Mouse (Mus musculus) inflammation-experienced regulatory T-cells, adult 6 months (primary cell): ENCODE data around the gene Ptges3l. TPM values are rescaled to one million over a fixed set of nuclear protein-coding genes. Genes with fewer than 3 reads are reported as not detected.
"Not testable (repeated sequence)": the region's sequence is repeated elsewhere in the genome, so short reads cannot be mapped to it uniquely, and the experiment has no call there.

Source experiments
- ATAC-seq: one replicate; pipeline ENCODE4 v1.8.0; 2017
- polyA plus RNA-seq, 3 experiments: library from polyadenylated mRNA; unstranded; fragments of 100-300 nt; shearing (Covaris generic); gene quantifications; one replicate each; pipeline ENCODE4 v1.2.1; 2017

Gene Ptges3l
- polyA plus RNA-seq, 3 experiments from 2014 or later: 1.6 to 2.2 (median 2.1) TPM

DNA sequence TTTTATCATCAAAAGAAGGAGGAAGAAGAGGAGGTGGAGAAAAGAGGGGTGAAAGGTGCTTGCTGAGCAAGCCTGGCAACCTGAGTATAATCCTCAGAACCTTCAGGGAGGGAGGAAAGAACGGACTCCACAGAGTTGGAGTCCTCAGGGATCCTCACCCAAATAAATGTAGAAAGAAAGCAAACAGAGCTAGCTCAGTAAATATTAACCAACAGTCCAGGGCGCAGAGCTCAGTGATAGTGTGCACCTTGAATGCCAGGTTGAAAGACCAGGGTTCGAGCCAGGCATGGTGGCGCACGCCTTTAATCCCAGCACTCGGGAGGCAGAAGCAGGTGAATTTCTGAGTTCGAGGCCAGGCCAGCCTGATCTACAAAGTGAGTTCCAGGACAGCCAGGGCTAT, 30.5 kb upstream of the Ptges3l start:
- ATAC-seq: no peak

GRCm38 (mm10) chr11:101454702-101455101, 29.6 kb upstream of the Ptges3l start:
- ATAC-seq: no peak

- no peak for ATAC-seq
These were observed 27.1 kb upstream of the Ptges3l start for GRCm38 (mm10) chr11:101452093-101452774.

DNA sequence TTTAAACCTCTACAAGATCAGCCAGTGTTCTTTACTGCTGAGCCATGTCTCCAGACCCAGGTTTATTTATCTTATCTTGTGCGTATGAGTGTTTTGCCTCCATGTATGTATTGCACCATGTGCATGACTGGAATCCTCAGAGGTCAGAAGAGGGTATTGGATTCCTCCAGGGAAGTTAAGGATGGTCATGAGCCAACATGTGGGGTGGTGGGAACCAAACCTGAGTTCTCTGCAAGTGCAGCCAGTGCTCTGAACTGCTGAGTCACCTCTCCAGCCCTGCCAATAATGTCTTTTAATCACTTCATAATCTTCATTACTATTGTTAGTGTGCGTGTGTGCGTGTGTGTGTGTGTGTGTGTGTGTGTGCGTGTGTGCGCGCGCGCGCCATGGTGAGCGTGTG, 26.4 kb upstream of the Ptges3l start:
- ATAC-seq: no peak

DNA sequence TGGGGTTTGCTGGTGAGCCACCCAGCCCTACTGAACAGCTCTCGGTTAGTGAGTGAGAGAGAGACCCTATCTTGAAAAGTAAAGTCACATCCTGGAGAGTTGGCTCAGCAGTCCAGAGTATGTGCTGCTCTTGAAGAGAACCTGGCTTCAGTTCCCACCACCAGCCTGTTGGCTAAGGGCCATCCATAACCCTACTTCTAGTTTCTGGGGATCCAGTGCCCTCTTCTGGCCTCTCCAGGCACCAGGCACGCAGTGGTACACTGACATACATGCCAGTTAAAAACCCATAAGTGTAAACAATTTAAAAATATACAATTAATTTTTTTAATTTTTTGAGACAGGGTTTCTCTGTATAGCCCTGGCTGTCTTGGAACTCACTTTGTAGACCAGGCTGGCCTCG, 25.3 kb upstream of the Ptges3l start:
- ATAC-seq: no peak

- ATAC-seq: not testable (repeated sequence)
These were observed 24.5 kb upstream of the Ptges3l start for GRCm38 (mm10) chr11:101449596-101449995.

GRCm38 (mm10) chr11:101448899-101449298, 23.8 kb upstream of the Ptges3l start:
- peak; percentile 12 for ATAC-seq

GRCm38 (mm10) chr11:101448274-101448746, 23.2 kb upstream of the Ptges3l start, which contains the start of gene Ifi35:
Gene Ifi35, plus strand, starts transcription at chr11:101448407.
- peak; percentile 93 for ATAC-seq

GRCm38 (mm10) chr11:101447786-101448185, 22.7 kb upstream of the Ptges3l start:
- ATAC-seq: no peak

GRCm38 (mm10) chr11:101446860-101447259, 21.7 kb upstream of the Ptges3l start:
- ATAC-seq: not testable (repeated sequence)

DNA sequence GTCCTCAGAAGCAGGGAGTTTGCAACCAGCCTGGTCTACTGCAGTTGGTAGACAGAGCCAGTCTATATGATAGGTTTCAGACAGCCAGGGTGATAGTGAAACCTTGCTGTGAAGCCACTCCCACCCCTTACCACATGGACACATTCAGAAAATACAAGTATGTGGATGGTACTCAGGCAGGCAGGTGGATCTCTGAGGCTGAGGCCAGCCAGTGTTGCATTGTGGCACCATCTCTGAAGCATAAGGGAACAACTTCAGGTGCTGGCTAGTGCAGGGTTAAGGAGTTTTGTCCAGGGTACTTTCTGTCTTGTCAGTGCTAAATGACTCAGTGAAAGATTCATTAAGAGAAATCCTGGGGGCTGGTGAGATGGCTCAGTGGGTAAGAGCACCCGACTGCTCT, 21.2 kb upstream of the Ptges3l start:
- ATAC-seq: no peak

- no peak for ATAC-seq
These were observed 17.6 kb upstream of the Ptges3l start for GRCm38 (mm10) chr11:101442760-101443159.

- ATAC-seq: peak; percentile 96
These were observed 17.1 kb upstream of the Ptges3l start, which contains the start of gene Rpl27 for GRCm38 (mm10) chr11:101442127-101442693. Gene Rpl27, plus strand, starts transcription at chr11:101442298.

GRCm38 (mm10) chr11:101441450-101442126, 16.5 kb upstream of the Ptges3l start:
- not testable (repeated sequence) for ATAC-seq

GRCm38 (mm10) chr11:101438006-101438405, 12.9 kb upstream of the Ptges3l start:
- ATAC-seq: not testable (repeated sequence)

- ATAC-seq: no peak
These were observed 11.8 kb upstream of the Ptges3l start for GRCm38 (mm10) chr11:101436916-101437315.

GRCm38 (mm10) chr11:101435831-101436230, 10.7 kb upstream of the Ptges3l start:
- ATAC-seq: no peak

DNA sequence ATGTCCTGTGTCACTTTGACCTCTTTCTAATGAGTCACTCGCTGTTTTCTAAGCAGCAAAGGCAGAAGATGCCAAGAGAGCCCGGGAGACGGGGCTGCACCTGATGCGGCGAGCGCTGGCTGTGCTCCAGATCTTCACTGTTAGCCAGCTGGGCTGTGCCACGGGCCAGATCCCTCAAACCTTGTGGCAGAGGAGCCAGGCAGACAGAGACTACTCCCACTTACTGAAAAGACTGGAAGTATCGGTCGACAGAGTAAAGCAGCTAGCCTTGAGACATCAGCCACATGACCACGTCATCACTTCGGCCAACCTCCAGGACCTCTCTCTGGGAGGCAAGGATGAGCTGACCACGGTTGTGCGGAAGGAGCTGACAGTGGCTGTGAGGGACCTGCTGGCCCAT, 8.3 kb upstream of the Ptges3l start:
- ATAC-seq: no peak

DNA sequence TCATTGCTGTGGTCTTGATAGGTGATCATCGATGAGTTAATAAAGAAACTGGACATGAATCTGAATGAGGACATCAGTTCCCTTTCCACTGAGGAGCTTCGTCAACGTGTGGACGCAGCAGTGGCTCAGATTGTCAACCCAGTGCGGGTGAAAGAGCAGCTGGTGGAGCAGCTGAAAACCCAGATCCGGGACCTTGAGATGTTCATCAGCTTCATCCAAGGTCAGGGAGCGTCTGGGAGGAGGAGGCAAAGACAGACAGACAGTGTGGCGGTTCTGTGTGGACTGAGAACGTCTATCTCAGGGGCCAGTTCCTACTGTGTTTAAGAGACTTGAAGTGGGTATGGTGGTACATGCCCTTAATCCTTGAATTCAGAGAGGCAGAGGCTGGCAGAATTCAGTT, 6.2 kb upstream of the Ptges3l start:
- ATAC-seq: no peak

GRCm38 (mm10) chr11:101426165-101426564, 1.0 kb upstream of the Ptges3l start:
- ATAC-seq: no peak

- peak; percentile 3 for ATAC-seq
These were observed 855 bp downstream of the Ptges3l start, which contains the start of gene Gm27029 for GRCm38 (mm10) chr11:101424105-101424851. Gene Gm27029, minus strand, starts transcription at chr11:101424796.

DNA sequence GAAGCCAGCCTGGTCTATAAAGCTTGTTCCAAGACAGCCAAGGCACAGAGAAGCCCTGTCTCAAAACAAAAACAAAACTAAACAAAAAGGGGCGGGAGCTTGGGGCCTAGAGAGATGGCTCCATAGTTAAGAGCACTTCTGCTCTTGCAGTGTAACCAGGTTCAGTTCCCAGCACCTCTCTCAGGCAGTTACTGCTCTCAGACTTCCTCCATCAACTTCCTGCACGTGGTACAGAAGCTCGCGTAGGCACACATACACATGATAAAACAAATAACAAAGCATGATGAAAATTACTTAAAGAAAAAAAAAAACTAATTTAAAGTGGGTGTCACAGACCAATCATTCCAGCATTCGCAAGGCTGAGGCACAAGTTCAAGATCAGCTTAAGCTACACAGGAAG, 5.0 kb downstream of the Ptges3l start:
- ATAC-seq: no peak

- no peak for ATAC-seq
These were observed 5.5 kb downstream of the Ptges3l start for GRCm38 (mm10) chr11:101419610-101420009.
